Mouse (Mus musculus) gastrocnemius, adult 2 months (tissue): ENCODE measurements around the gene Agpat3. TPM values are rescaled to one million over a fixed set of nuclear protein-coding genes. Genes with fewer than 3 reads are reported as not detected.

Source experiments
- DNase-seq: peaks from one replicate; pipeline ENCODE4 v3.0.0; 2022
- H3K27ac ChIP-seq: fragments of 200-600 bp; 2 replicates; pipeline ENCODE4 v1.8.1; 2022; ENCODE audit warnings: mild to moderate bottlenecking
- H3K4me3 ChIP-seq: fragments of 200-600 bp; 2 replicates; pipeline ENCODE4 v1.8.1; 2022; ENCODE audit warnings: mild to moderate bottlenecking, moderate library complexity
- CTCF ChIP-seq: fragments of 200-600 bp; IDR thresholded peaks from 2 replicates; pipeline ENCODE4 v1.8.1; 2022; ENCODE audit warnings: antibody characterized with exemption, mild to moderate bottlenecking, moderate library complexity
- intact Hi-C: fragments of 180-260 bp; cut with DNase I; formaldehyde crosslinking; loops from one replicate; pipeline ENCODE4 v1.15.1; 2025
- total RNA-seq, 2 experiments: library from RNA; stranded (reverse); gene quantifications; 2 replicates each; pipeline ENCODE4 v1.2.3; 2021

Agpat3 gene
- total RNA-seq, 2 experiments from 2014 or later, result 108 to 135 TPM

GRCm38 (mm10) chr10:78258142-78258675, 94.1 kb downstream of the Agpat3 start:
- Histone ChIP-seq H3K27ac (no peak overlapping the region), H3K4me3 (no peak overlapping the region)
- no peak for TF ChIP-seq CTCF
- intact Hi-C loops, result no loop called here
- no peak for DNase-seq

- no peak for TF ChIP-seq CTCF
- H3K27ac ChIP-seq, result peak overlapping the region; percentile 69
- peak; percentile 74 for DNase-seq
- intact Hi-C loops, result no loop called here
- peak overlapping the region; percentile 13 for H3K4me3 ChIP-seq
These were observed 96.6 kb downstream of the Agpat3 start for GRCm38 (mm10) chr10:78255646-78256059.

- DNase-seq, result no peak
- Histone ChIP-seq H3K27ac (no peak overlapping the region), H3K4me3 (no peak overlapping the region)
- intact Hi-C loops, result no loop called here
- no peak for TF ChIP-seq CTCF
These were observed 105.1 kb downstream of the Agpat3 start for GRCm38 (mm10) chr10:78247206-78247605.

- Histone ChIP-seq H3K4me3 (no peak overlapping the region), H3K27ac (no peak overlapping the region)
- DNase-seq, result no peak
- intact Hi-C loops, result no loop called here
- TF ChIP-seq CTCF, result no peak
These were observed 105.6 kb downstream of the Agpat3 start for GRCm38 (mm10) chr10:78246725-78247124.

GRCm38 (mm10) chr10:78245225-78245547, 107.1 kb downstream of the Agpat3 start:
- peak overlapping the region; percentile 96 for H3K27ac ChIP-seq
- TF ChIP-seq CTCF, result no peak
- intact Hi-C loops, result no loop called here
- no peak for DNase-seq
- H3K4me3 ChIP-seq, result peak overlapping the region; percentile 90

GRCm38 (mm10) chr10:78244438-78245224, 107.7 kb downstream of the Agpat3 start, which contains the start of gene Trappc10:
TSS of gene Trappc10 (minus strand) at chr10:78244641.
- peak within 1 kb of the TSS; percentile 96 for H3K27ac ChIP-seq
- peak; percentile 94 for DNase-seq
- TF ChIP-seq CTCF, result no peak
- intact Hi-C loops, result no loop called here
- H3K4me3 ChIP-seq, result peak within 1 kb of the TSS; percentile 90

- intact Hi-C loops, result no loop called here
- peak; percentile 63 for DNase-seq
- Histone ChIP-seq H3K4me3 (peak overlapping the region; percentile 90), H3K27ac (peak overlapping the region; percentile 96)
- no peak for TF ChIP-seq CTCF
These were observed 108.2 kb downstream of the Agpat3 start for GRCm38 (mm10) chr10:78244058-78244437.

GRCm38 (mm10) chr10:78238926-78239325, 113.4 kb downstream of the Agpat3 start:
- no peak overlapping the region for H3K4me3 ChIP-seq
- no peak for TF ChIP-seq CTCF
- peak; percentile 48 for DNase-seq
- intact Hi-C loops, result no loop called here
- H3K27ac ChIP-seq, result peak overlapping the region; percentile 31

- no peak for DNase-seq
- intact Hi-C loops, result no loop called here
- Histone ChIP-seq H3K4me3 (no peak overlapping the region), H3K27ac (peak overlapping the region; percentile 31)
- TF ChIP-seq CTCF, result no peak
These were observed 114.0 kb downstream of the Agpat3 start for GRCm38 (mm10) chr10:78238297-78238696.

GRCm38 (mm10) chr10:78237809-78238208, 114.5 kb downstream of the Agpat3 start:
- Histone ChIP-seq H3K4me3 (no peak overlapping the region), H3K27ac (no peak overlapping the region)
- DNase-seq, result no peak
- no peak for TF ChIP-seq CTCF
- intact Hi-C loops, result no loop called here

GRCm38 (mm10) chr10:78236885-78237629, 115.2 kb downstream of the Agpat3 start:
- TF ChIP-seq CTCF, result no peak
- H3K27ac ChIP-seq, result no peak overlapping the region
- intact Hi-C loops, result no loop called here
- no peak overlapping the region for H3K4me3 ChIP-seq
- no peak for DNase-seq

- no peak for DNase-seq
- no peak overlapping the region for H3K4me3 ChIP-seq
- no peak overlapping the region for H3K27ac ChIP-seq
- intact Hi-C loops, result no loop called here
- no peak for TF ChIP-seq CTCF
These were observed 118.5 kb downstream of the Agpat3 start for GRCm38 (mm10) chr10:78233756-78234155.

GRCm38 (mm10) chr10:78233161-78233560, 119.1 kb downstream of the Agpat3 start:
- no peak overlapping the region for H3K4me3 ChIP-seq
- DNase-seq, result no peak
- H3K27ac ChIP-seq, result peak overlapping the region; percentile 68
- intact Hi-C loops, result no loop called here
- no peak for TF ChIP-seq CTCF
